Mouse (Mus musculus) forebrain, embryonic 12.5 days (tissue): Measurements from ENCODE around the gene Barx2. TPM values are rescaled to one million over a fixed set of nuclear protein-coding genes. Genes with fewer than 3 reads are reported as not detected.
A peak's percentile ranks its signal among the peaks of the same experiment; 100 is the strongest.
"Not testable (repeated sequence)": the region's sequence is repeated elsewhere in the genome, so short reads cannot be mapped to it uniquely, and the experiment has no call there.

Experiments used
- ATAC-seq: fragments of 200-750 bp; cut with Nextera tagmentation; 2 replicates; pipeline ENCODE4 v1.8.0; 2017; ENCODE audit warnings: moderate TSS enrichment; ENCODE audit not compliant: low FRiP score
- H3K27ac ChIP-seq: fragments of 300-500 bp; sonication (generic); 2 replicates; pipeline ENCODE4 v1.5.1; 2016; ENCODE audit warnings: mild to moderate bottlenecking
- H3K27me3 ChIP-seq: fragments of 300-500 bp; sonication (generic); 2 replicates; pipeline ENCODE4 v1.6.1; 2016; ENCODE audit warnings: mild to moderate bottlenecking
- H3K36me3 ChIP-seq: fragments of 300-500 bp; sonication (generic); replicated peaks from 2 replicates; pipeline ENCODE4 v1.6.1; 2016; ENCODE audit warnings: mild to moderate bottlenecking
- H3K4me1 ChIP-seq: fragments of 300-500 bp; sonication (generic); 2 replicates; pipeline ENCODE4 v1.6.1; 2016
- H3K4me2 ChIP-seq: fragments of 300-500 bp; sonication (generic); 2 replicates; pipeline ENCODE4 v1.6.1; 2016; ENCODE audit warnings: mild to moderate bottlenecking, moderate library complexity
- H3K4me3 ChIP-seq: fragments of 300-500 bp; sonication (generic); replicated peaks from 2 replicates; pipeline ENCODE4 v1.5.1; 2016; ENCODE audit warnings: mild to moderate bottlenecking
- H3K9ac ChIP-seq: fragments of 300-500 bp; sonication (generic); 2 replicates; pipeline ENCODE4 v1.6.1; 2016; ENCODE audit warnings: mild to moderate bottlenecking
- H3K9me3 ChIP-seq: fragments of 300-500 bp; sonication (generic); 2 replicates; pipeline ENCODE4 v1.6.1; 2016
- WGBS: fragments of 180-500 bp; shearing (Covaris S2); methylation state at CpG from one replicate; pipeline ENCODE4 v1.1.7; 2016; 5-methylcytosine and 5-hydroxymethylcytosine counted together
- polyA plus RNA-seq: library from polyadenylated mRNA; unstranded; fragments of >200 nt; fragmentation: Nextera tagmentation; extraction: Ambion mirVana; gene quantifications from 2 replicates; pipeline ENCODE4 v1.2.1, GENCODE M21; 2016

Barx2 gene
- not detected in 2 replicates for polyA plus RNA-seq

DNA sequence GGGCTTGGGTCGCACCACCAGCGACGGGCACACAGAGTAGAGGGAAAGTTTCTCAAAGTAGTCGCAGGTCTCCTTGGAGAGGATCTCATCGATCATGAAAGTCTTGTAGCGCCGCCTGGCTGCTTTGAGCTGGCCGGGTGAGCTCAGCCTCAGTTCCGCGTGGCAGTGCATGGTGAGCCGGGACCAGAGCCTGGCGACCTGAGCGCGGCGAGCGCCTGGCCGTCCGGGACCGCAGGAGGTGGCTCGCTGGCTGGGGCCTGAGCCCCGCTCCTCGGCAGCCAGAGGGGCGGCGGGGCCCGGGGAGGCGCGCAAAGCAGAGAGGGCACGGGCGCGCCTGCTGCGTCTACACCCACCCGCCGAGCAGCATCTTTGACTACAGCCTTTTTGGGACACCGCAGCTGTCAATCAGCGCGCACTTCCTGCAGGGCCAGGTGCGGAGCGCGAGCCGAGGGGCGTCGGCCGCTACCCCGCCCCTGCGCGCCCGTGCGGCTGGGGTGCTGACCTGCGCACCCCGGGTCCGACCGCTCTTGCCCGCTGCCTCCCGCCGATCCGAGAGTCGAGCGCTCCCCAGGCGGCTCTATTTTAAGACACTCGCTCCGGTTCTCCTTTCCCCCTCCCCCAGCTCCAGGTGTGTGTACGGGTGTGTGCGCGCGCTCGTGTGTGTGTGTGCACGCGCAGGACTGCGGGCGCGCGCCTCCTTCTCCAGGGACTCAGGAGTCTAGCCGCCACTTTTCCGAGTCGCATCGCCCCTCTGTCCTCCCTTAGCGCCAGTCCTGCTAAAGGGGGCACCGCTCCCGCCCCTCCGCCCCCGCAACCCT lies at the start of gene Barx2:
Gene Barx2 (minus strand): TSS at position 542 of the 818 bp plus-strand sequence.
- H3K4me2 ChIP-seq = peak within 1 kb of the TSS; percentile 93
- no peaks in the 10 kb centered on the region for H3K36me3 ChIP-seq
- H3K9me3 ChIP-seq = no peaks in the 10 kb centered on the region
- H3K4me3 ChIP-seq = peak within 1 kb of the TSS; percentile 54
- peak; percentile 69 for ATAC-seq
- H3K27me3 ChIP-seq = peaks cover 91% of the 10 kb centered on the region
- peaks cover 25% of the 10 kb centered on the region for H3K4me1 ChIP-seq
- peak within 1 kb of the TSS; percentile 47 for H3K9ac ChIP-seq
- H3K27ac ChIP-seq = no peak within 1 kb of the TSS
- under 1% methylated on average over 80 of the region's 81 CpGs for WGBS

DNA sequence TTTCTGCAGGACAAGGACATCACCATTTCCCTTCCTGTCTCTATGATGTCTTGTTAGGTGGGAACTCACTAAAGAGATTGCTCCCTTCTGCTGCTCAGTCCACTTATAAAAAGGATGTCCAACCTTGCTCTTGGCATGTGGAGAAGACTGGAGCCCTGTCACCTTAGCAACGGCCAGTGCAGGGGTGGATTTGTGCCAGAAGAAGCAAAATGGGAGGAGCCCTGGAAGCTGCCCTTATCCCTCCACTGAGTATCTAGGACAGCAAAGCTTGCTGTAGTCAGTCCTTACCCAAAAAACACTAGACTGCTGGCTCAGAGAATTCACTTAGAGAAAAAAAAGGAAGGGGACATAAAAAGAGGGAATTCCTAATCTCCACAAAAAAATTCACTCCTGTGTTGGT lies 49.0 kb upstream of the Barx2 start:
- H3K4me3 ChIP-seq = no peak overlapping the region
- no peaks in the 10 kb centered on the region for H3K9me3 ChIP-seq
- ATAC-seq = no peak
- H3K27ac ChIP-seq = no peak overlapping the region
- H3K27me3 ChIP-seq = no peaks in the 10 kb centered on the region
- no peaks in the 10 kb centered on the region for H3K36me3 ChIP-seq
- 66% methylated on average over 1 of the region's 1 CpGs for WGBS
- no peak overlapping the region for H3K4me2 ChIP-seq
- no peaks in the 10 kb centered on the region for H3K4me1 ChIP-seq
- H3K9ac ChIP-seq = no peak overlapping the region

DNA sequence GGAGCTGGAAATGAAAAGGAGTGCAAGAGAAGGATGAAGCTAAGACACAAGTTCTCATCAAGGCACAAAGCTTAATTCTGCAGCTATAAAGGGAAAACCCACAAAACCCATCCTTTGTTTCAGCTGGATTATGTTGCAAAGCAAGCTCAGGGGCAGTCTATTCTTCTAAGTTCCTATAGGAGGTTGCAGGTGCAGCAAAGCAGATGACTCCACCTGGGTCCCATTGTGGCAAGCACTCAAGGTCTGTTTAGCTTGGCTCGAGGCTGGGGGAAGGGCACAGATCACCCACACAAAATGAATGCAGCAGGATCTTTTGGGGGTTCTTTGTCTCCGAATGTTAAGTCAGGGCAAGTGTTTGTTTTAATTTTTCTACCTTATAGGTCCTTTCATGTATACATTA lies 47.2 kb upstream of the Barx2 start:
- 65% methylated on average over 2 of the region's 2 CpGs for WGBS
- Histone ChIP-seq H3K4me1 (no peaks in the 10 kb centered on the region), H3K9me3 (no peaks in the 10 kb centered on the region), H3K9ac (no peak overlapping the region), H3K27ac (no peak overlapping the region), H3K4me2 (no peak overlapping the region), H3K4me3 (no peak overlapping the region), H3K36me3 (no peaks in the 10 kb centered on the region), H3K27me3 (no peaks in the 10 kb centered on the region)
- no peak for ATAC-seq

DNA sequence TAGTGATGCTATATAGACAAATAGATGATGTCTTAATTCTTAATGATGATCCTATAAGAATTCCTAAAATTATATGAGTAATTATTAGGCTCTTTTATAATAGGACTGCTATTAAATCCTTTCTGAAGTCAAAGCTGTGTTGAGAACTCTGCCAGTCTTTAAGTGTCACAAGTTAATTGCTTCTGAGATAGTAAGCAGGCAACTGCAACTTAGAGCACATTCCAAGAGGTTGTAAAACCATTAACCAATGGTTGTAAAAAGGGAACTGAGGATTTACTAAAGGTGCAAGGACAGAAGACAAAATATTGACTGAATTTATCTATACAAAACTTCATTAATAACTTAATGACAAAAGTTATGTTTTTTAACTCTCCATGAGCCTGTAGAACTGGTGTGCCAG lies 44.9 kb upstream of the Barx2 start:
- ATAC-seq = no peak
- no peak overlapping the region for H3K9ac ChIP-seq
- H3K4me2 ChIP-seq = no peak overlapping the region
- H3K36me3 ChIP-seq = no peaks in the 10 kb centered on the region
- H3K27ac ChIP-seq = no peak overlapping the region
- H3K4me1 ChIP-seq = no peaks in the 10 kb centered on the region
- no peaks in the 10 kb centered on the region for H3K9me3 ChIP-seq
- no peak overlapping the region for H3K4me3 ChIP-seq
- H3K27me3 ChIP-seq = no peaks in the 10 kb centered on the region

DNA sequence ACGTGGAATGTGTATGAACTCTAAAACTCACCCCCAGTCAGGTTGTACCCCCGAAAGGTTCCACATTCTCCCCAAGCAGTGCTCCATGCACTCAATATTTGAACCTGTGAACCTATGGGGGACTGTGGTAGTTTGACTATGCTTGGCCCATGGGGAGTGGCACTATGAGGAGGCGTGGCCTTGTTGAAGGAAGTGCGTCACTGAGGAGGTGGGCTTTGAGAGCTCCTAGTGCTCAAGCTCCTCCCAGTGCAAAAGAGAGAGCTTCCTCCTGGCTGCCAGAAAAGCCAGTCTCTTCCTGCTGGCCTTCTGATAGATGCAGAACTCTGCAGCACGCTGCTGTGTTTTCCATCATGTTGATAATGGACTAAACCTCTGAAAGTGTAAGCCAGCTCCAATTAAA lies 37.2 kb upstream of the Barx2 start:
- no peaks in the 10 kb centered on the region for H3K27me3 ChIP-seq
- no peak overlapping the region for H3K4me2 ChIP-seq
- no peak overlapping the region for H3K27ac ChIP-seq
- no peaks in the 10 kb centered on the region for H3K4me1 ChIP-seq
- H3K9ac ChIP-seq = no peak overlapping the region
- H3K9me3 ChIP-seq = no peaks in the 10 kb centered on the region
- H3K36me3 ChIP-seq = no peaks in the 10 kb centered on the region
- no peak overlapping the region for H3K4me3 ChIP-seq
- no peak for ATAC-seq
- 90% methylated on average over 5 of the region's 5 CpGs for WGBS

DNA sequence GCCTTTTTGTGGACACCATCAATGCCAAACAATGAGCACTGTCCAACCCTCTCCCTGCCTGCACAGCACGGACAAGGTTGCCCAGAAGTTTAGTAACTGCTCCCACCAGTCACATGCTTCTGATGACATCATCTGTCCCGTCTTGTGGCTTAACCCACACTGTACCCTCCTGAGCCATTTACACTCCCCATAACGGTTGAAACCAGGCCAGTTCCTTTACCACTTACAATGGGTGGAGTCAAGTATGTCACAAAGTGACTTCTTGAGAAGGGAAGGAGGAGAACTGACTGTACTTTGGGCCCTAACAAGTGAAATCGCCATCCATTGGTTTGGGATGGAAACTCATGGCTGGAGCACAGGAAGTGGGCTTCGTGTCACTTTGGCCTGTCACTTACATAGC lies 35.8 kb upstream of the Barx2 start:
- no peak overlapping the region for H3K4me2 ChIP-seq
- no peaks in the 10 kb centered on the region for H3K9me3 ChIP-seq
- no peaks in the 10 kb centered on the region for H3K4me1 ChIP-seq
- H3K27me3 ChIP-seq = no peaks in the 10 kb centered on the region
- no peak for ATAC-seq
- H3K4me3 ChIP-seq = no peak overlapping the region
- no peaks in the 10 kb centered on the region for H3K36me3 ChIP-seq
- no peak overlapping the region for H3K9ac ChIP-seq
- no peak overlapping the region for H3K27ac ChIP-seq
- WGBS = 91% methylated on average over 5 of the region's 5 CpGs

DNA sequence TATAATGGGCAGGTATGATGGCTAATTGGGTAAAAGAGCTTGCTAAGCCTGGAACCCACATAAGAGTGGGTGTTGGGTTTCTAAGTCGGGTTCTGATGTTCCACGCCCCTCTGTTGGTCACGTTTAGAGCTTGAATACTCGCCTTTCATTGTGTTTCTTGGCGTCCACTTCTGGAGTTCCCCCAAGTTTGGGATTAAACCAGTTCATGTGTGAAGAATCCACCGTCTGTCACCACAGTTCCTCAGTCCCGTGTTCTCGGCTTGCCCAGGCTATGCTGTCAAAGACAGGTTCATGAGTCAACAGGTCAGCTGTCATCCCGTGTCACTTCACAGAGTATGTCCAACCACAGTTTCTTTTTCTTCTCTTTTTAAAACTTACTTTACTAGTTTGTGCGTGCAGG lies 33.8 kb upstream of the Barx2 start:
- no peak overlapping the region for H3K9ac ChIP-seq
- no peaks in the 10 kb centered on the region for H3K4me1 ChIP-seq
- H3K27ac ChIP-seq = no peak overlapping the region
- WGBS = 87% methylated on average over 10 of the region's 10 CpGs
- H3K4me3 ChIP-seq = no peak overlapping the region
- no peak overlapping the region for H3K4me2 ChIP-seq
- no peak for ATAC-seq
- H3K9me3 ChIP-seq = no peaks in the 10 kb centered on the region
- H3K27me3 ChIP-seq = no peaks in the 10 kb centered on the region
- no peaks in the 10 kb centered on the region for H3K36me3 ChIP-seq

DNA sequence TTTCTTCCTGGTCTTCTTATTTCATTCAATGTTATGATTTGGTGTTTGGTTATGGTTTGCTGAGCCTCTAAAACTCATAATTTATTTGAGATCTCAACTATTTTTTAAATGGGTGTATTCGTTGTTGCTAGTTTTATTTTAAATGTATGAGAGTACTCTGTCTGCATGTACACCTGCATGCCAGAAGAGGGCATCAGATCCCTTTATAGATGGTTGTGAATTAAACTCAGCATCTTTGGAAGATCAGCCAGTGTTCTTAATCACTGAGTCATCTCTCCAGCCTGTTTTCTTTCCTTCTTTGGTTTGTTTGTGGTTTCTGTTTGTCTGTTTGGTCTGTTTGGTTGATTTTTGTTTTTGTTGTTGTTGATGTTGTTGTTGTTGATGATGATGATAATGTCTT lies 29.1 kb upstream of the Barx2 start:
- Histone ChIP-seq H3K4me1 (no peaks in the 10 kb centered on the region), H3K4me3 (no peak overlapping the region), H3K9me3 (no peaks in the 10 kb centered on the region), H3K27ac (no peak overlapping the region), H3K27me3 (no peaks in the 10 kb centered on the region), H3K4me2 (no peak overlapping the region), H3K36me3 (no peaks in the 10 kb centered on the region), H3K9ac (no peak overlapping the region)
- 68% methylated on average over 1 of the region's 1 CpGs for WGBS
- no peak for ATAC-seq

DNA sequence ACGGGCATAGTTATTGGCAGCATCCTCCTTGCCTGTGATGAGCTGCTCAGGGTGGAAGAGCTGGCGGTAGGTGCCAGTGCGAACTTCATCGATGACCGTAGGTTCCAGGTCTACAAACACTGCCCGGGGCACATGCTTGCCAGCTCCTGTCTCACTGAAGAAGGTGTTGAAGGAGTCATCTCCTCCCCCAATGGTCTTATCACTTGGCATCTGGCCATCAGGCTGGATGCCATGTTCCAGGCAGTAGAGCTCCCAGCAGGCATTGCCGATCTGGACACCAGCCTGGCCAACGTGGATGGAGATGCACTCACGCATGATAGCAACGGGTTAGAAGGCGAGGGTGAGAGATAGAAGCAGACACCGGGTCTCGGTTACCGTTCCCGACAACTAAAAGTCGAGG lies 23.2 kb upstream of the Barx2 start:
- not testable (repeated sequence) for H3K36me3 ChIP-seq, ATAC-seq, H3K9ac ChIP-seq, H3K4me2 ChIP-seq, H3K9me3 ChIP-seq, H3K4me1 ChIP-seq, H3K27ac ChIP-seq, H3K27me3 ChIP-seq, H3K4me3 ChIP-seq
- 93% methylated on average over 15 of the region's 16 CpGs for WGBS

DNA sequence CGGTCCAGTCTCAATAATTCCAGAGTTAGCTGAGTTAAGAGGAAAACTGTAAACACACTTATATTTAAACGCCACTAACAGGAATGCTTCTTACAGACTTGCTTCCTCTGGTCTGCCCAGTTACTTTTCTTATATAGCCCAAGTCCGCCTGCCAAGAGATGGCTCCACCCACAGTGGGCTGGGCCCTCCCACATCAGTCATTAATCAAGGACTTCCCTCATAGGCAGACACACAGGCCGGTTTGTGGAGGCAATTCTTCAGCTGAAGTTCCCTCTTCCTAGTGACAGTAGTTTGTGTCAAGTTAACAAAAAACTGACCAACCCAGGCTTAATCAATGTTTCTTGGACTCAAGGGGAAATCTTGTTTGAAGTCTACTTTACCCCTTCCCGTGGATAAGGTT lies 18.4 kb upstream of the Barx2 start:
- Histone ChIP-seq H3K4me1 (no peaks in the 10 kb centered on the region), H3K4me3 (no peak overlapping the region), H3K9me3 (no peaks in the 10 kb centered on the region), H3K36me3 (no peaks in the 10 kb centered on the region), H3K4me2 (no peak overlapping the region), H3K9ac (no peak overlapping the region), H3K27ac (no peak overlapping the region), H3K27me3 (no peaks in the 10 kb centered on the region; the same call in none of the 2 replicates)
- ATAC-seq = no peak
- 57% methylated on average over 5 of the region's 5 CpGs for WGBS

DNA sequence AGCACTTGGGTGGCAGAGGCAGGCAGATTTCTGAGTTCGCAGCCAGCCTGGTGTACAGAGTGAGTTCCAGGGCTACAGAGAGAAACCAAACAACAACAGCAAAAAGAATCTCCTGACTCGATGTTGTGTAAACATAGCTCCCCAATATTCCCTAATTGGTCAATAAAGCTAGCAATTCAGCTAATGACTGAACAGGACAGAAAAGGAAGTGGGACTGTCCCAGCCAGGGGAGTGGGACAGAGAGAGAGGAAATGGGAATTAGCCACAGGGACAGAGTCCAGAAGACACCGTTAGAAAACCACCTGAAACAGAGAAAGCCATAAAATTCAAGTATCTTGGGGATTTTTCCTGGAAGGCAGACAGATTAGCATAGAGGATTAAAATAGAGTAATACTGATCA lies 18.0 kb upstream of the Barx2 start:
- Histone ChIP-seq H3K4me1 (no peaks in the 10 kb centered on the region), H3K27ac (no peak overlapping the region), H3K4me2 (no peak overlapping the region), H3K9me3 (no peaks in the 10 kb centered on the region), H3K4me3 (no peak overlapping the region), H3K36me3 (no peaks in the 10 kb centered on the region), H3K9ac (no peak overlapping the region), H3K27me3 (no peaks in the 10 kb centered on the region; the same call in none of the 2 replicates)
- no peak for ATAC-seq
- 84% methylated on average over 3 of the region's 3 CpGs for WGBS

DNA sequence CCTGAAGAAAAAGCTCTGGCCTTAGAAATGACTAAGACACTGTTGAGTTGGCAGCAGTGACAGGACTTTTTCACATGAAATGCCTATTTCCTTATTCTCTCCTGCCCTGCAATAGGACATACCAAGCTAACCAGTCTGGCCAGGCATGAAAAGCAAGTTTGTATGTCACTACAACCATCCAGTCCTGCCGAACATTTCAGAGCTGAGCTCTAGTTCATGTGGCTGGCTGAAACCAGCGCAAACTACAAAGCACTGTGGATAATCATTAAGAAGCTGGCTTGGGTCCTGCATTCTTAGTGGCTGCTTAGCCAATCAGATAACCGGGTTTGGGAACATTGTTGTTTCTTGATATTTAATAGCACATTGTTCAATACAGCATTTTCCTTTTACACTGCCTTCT lies 13.5 kb upstream of the Barx2 start:
- no peaks in the 10 kb centered on the region for H3K4me1 ChIP-seq
- no peak overlapping the region for H3K4me2 ChIP-seq
- no peak for ATAC-seq
- no peaks in the 10 kb centered on the region; the same call in none of the 2 replicates for H3K27me3 ChIP-seq
- H3K9me3 ChIP-seq = no peaks in the 10 kb centered on the region
- H3K27ac ChIP-seq = no peak overlapping the region
- WGBS = 70% methylated on average over 3 of the region's 3 CpGs
- no peak overlapping the region for H3K9ac ChIP-seq
- H3K4me3 ChIP-seq = no peak overlapping the region
- no peaks in the 10 kb centered on the region for H3K36me3 ChIP-seq
